Mouse (Mus musculus) heart, postnatal 10 days (tissue): ENCODE data around the gene Tardbp. TPM values are rescaled to one million over a fixed set of nuclear protein-coding genes. Genes with fewer than 3 reads are reported as not detected.
A peak's percentile ranks its signal among the peaks of the same experiment; 100 is the strongest.

Source experiments
- DNase-seq, 2 experiments: peaks; one replicate each; pipeline ENCODE4 v3.0.0; 2021
- intact Hi-C: fragments of 180-260 bp; cut with DNase I; formaldehyde crosslinking; loops from one replicate; pipeline ENCODE4 v1.15.1; 2025
- total RNA-seq, 2 experiments: library from RNA; stranded (reverse); gene quantifications; 2 replicates each; pipeline ENCODE4 v1.2.3; 2021

Gene Tardbp
- total RNA-seq, 2 experiments from 2014 or later, result 148 to 181 TPM

DNA sequence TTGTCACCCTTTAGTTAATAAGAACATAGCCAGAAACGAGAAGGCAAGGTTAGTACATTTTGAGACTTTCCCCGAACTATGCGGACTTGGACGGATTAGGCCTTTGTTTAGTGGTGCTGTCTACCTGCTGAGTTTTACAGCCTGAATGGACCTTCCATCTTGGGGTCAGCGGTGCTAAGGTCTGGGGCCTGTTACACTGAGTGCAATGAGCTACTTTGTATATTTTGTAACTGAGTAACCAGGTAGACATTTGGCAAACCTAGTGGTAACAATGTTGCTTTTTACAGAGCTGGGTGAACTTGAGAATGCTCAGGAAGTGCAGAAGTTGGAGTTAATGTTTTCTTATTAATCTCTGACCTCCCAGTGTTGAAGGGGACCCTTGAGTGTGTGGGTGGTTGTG is 14.3 kb upstream of the Tardbp start:
- intact Hi-C loops, result no loop called here
- DNase-seq, result no peak

DNA sequence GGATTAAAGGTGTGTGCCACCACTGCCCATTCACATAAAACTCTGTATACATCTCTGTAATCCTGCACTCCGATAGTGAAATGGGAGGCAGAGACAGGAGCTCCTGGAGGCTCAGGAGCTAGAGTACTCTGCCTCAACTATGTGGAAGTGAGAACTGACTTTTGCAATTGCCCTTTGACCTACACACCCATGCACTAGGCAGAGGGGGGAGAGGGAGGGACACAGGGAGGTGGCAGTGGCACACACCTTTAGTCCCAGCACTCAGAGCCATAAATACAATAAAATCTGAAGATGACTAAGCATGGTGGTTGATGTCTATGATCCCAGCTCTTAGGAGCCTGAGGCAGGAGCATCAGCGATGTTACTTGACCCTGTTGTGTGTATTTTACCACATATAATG is 12.6 kb upstream of the Tardbp start:
- intact Hi-C loops, result no loop called here
- no peak for DNase-seq

DNA sequence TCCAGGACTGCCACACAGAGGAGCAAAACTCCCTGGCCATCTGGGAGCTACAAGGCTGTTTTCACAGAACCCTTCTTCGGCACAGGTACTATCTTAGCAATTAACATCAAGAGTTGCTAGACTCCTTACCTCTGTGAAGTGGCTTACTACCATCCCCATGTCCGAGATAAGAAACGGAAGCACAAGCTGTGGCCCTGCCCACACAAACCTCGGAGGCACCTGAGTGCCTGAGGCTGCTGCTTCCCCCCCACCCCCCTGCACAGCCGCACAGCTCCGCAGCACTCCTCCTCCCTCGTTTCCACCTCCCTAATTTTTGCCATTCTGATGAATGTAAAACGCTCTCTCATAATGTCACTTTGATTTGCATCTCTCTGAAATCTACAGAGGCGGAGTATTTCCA is 11.5 kb upstream of the Tardbp start:
- intact Hi-C loops, result no loop called here
- DNase-seq, result no peak

DNA sequence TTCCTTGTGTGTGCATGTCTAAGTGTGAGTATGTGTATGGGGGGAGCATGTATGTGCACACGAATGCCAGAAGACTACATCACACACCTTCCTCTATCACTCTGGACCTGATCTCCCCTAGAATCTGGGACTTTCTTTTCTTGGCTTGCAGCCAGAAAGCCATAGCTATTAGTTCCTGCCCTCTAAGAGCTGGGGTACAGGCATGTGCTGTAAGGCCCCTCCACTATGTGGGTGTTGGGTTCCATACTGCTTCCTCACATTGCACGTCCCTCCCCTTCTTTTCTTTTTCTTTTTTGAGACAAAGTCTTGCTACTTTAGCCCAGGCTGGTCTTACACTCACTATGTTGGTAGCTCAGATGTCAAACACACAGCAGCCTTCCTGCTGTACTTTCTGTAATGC is 8.5 kb upstream of the Tardbp start:
- intact Hi-C loops, result no loop called here
- no peak for DNase-seq

DNA sequence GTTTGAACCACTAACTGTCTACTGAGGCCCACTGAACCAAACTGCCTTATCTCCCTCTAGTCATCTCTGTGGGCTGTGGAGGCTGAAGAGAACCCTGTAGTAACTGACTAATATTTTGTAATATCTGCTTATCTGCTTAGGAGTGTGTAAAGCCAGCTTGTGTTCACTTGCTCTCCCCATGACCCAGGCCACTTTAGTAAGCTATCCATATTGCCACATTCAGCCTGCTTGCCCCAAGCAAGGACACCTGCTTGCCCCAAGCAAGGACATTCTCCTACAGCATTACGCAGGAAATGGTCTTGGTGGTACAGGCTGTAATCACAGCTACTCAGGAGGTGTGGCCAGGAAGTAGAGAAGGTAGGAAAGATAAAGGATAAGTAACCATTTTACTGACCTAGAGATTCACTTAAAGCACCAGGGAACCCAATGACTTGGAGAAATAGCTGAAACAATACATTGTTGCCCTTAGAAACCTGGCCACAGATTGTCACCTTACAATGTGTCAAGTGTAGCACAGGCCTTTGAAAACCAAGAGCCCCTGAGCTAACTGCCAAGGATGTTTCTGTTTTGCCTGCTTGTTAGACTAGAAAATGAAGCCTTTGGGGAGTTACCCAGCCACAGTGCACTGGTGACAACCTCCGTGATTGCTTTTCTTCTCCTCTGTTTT is 6.7 kb upstream of the Tardbp start:
- DNase-seq, result no peak
- intact Hi-C loops, result no loop called here

DNA sequence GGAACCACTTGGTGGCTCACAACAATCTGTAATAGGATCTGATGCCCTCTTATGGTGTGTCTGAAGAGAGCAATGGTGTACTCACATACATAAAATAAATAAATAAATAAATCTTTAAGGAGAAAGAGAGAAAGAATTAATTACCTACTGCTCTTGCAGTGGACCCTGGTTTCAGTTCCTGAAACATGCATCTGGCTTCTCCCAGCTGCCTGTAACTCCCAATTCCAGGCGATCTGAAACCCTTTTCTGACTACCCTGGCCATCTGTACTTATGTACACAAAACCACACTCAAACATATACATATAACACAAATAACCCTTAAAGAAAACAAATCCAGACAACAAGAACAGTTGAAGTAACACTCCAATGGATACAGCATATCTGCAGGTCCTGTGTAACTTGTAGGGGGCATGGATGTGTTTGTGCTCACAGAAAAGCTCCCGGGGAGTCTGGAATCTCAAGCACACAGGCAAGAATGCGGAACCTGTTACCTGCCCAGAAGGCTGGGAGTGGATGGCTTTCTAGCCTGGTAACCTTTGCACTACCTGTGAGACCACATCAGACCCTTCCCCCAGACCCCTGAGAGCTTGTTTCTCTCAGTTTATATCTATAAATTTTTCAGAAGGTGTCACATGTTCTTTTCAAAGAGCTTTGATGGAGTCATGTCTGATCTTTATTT is 5.3 kb upstream of the Tardbp start:
- DNase-seq, result no peak
- intact Hi-C loops, result no loop called here

DNA sequence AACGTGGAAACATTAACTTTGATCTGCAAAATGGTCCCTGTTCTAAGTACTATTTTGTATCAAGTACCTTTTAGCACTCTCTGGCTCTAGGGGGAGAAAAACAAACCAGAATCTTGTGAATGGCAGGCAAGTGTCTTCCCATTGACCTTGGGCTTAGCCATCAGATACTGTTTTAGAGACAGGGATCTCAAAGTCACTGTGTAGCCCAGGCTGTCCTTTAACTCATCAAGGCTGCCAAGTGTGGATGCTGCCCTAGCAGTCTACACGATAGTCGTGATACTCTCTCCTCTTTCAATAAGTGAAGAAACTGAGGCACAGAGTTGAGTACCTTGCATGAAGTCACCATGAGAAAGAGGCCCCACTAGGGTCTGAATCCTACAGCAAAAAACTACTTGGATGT is 427 bp upstream of the Tardbp start:
- intact Hi-C loops, result no loop called here
- no peak for DNase-seq

DNA sequence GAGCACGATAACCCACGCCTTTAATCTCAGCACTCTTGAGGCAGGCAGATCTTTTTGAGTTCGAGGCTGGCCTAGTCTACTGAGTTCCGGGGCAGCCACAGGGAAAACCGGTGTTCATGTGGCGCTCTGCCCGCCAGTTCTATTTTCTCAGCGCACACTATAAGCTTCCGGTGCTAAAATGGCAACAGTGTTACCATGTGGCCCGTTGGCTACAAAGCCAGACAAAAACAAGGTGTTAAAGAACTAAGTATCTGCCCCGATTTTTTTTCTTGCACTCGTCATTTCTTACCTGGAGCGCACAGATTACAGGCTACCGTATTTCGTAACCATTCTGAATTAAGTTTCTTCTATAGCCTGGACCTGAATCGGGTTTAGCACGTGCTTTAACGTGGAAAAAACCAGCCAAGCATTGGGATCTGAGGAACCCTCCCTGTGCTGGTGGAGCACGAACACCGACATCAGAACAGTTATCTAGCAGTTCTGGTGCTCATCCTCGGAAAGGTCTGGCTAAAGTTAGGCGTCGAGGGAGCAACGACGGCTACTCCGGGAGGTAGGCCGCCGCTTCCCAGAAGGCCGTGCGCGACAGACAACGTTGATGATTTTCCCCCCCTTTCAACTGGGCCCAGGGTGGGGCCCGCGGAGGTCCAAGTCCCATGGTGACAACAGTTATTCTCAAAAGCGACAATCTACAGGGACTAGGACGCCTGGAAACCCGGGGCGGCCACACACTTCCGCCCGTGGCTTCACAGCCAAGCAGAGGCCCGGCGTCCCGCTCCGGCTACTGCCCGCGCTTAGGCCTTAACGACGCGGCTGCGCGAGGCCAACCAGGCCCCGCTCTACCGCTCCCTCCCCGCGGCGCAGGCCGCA is 830 bp downstream of the Tardbp start:
- peak; percentile 36 to 55 for DNase-seq
- intact Hi-C loops, result no loop called here

DNA sequence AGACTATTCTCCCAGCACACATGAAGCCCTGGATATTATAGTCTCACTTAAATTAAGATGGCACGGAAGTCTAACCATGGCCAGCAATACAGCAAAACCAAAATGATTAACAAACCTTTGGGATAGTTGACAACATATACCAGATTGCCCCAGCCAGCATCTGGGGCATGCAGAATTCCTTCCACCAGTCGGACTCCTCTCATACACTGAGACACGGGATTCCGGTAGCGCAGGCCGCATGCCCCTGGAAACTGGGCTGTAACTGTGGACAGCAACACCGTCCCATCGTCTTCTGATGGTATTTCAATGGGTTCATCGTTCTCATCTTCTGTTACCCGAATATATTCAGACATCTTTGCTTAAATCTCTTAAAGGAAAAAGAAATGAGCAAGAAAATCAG is 1.8 kb downstream of the Tardbp start:
- intact Hi-C loops, result no loop called here
- DNase-seq, result no peak

DNA sequence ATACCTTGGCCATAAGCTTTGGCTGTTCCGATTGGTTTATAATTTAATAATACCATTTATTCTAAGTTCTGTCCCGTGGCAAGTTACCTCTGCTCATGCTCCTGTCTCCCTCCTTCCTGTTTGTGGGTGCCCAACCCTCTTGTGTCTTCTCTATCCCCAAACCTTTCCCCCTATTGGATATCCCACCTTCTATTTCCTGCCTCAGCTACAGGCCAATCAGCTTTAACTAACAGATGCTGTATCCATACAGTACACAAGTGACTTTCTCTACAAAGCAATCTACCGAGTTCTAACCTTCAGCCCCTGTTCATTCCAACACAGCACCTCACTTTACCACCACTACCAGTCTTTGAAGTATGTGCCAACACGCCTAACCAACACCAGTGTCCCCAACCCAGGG is 3.2 kb downstream of the Tardbp start:
- intact Hi-C loops, result no loop called here
- no peak for DNase-seq

DNA sequence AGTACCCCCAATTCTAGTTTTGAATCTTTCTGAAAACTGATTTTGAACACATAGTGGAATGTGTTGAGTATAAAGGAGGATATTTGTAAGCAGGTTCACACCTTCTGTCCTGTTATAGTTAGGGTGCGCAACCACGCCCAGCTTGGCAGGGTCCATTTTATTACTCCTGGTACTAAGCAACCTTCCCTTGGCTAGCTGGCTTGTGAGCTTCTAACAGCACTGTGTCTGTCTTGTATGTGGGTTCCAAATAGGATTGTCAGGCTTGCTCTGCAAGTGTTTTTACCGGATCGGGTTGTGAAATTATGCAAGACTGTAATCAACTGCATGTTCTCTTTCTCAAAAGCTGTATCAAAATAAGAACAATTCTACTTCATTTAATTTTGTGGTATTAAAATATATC is 4.3 kb downstream of the Tardbp start:
- no peak for DNase-seq
- intact Hi-C loops, result no loop called here

DNA sequence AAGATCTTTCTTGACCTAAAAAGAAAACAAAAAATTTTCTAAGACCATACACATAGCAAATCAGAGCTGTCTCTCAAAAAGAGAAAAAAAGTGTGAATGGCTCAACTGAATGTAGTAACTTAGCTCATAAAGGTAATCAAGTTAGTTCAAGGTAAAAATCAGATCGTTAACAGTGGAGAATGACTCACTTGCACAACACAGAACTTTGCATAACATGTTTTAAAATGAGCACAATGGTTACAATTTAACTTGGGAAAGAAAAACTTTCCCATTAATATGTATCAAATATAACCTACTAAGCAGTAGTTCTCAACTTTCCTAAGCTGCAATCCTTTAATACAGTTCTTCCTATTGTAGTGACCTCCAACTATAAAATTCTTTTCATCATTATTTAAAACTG is 6.1 kb downstream of the Tardbp start:
- no peak for DNase-seq
- intact Hi-C loops, result no loop called here

DNA sequence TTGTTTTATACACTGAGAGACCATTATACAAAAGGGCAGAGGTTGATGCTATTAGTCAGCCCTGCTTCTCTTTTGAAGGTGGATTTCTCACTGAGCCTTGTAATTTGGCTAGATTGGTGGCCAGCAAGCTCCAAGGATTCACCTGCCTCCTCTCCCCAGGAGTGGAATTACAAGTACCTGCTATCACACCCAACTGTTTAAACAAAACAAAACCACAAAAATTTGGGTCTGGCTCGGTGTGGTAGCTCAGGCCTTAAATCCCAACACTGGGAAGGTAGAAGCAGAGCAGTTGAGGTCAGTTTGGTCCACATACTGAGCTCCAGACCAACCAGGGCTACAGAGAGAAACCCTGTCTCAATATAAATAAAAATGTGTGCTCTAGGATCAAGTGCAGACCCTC is 7.0 kb downstream of the Tardbp start:
- DNase-seq, result no peak
- intact Hi-C loops, result no loop called here

DNA sequence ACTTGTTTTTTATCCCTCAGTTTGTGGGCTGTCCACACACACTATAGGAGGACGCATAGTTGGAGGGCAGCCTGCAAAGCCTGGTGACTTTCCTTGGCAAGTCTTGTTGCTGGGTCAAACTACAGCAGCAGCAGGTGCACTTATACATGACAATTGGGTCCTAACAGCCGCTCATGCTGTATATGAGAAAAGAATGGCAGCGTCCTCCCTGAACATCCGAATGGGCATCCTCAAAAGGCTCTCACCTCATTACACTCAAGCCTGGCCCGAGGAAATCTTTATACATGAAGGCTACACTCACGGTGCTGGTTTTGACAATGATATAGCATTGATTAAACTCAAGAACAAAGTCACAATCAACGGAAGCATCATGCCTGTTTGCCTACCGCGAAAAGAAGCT is 13.1 kb downstream of the Tardbp start:
- intact Hi-C loops, result no loop called here
- no peak for DNase-seq

DNA sequence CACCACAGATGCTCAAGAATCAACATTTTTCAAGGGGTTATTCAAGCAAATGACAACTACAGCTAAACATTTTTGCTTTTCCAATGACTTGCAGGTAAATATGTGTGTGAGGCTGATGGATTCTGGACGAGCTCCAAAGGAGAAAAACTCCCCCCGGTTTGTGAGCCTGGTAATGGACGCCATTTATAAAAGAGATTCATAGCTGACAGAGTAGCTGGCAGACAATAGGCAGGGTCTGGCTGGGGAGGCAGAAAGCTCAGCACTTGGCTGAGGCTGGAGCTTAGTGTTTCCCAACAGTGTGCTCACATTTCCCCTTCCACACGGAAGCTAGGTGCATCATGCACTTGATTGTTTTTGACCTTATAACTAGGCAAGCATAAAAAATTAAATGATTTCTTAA is 14.3 kb downstream of the Tardbp start:
- no peak for DNase-seq

DNA sequence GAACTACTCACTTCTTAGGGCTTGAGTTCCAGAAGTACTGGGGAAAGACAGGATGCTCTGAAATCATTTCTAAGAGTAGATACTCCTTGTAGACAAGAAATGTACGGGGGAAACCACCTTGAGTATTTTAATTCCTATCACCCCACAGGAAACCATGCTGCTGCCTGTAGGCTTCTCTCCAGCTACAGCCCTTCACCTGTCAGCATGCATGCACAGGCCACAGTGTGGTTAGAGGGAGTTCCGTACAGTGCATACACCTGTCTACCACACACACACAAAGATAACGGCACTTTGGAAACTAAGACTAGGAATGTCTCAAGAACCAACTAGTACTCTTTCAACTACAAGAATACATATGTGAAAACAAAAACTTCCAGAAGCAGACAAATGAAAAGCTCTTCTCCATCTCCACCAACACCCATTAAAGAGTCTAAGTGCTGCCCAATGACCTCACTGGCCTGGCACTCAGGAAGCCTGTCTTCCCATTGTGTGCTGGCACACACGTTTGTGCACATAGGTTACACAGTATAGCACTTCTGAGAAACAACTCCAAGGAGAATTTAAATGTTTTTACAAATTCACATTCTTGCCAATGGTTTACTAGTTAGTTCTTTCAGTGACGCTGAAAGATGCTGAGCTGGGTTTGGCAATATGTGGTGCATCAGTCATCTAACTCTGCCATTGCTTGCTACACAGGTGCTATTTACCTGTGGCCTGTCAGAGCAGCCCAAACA is 16.0 kb downstream of the Tardbp start:
- no peak for DNase-seq
- intact Hi-C loops, result no loop called here

More for the DNA sequence above, 14.3 kb downstream of the Tardbp start:
- intact Hi-C loops, result no loop called here

DNA sequence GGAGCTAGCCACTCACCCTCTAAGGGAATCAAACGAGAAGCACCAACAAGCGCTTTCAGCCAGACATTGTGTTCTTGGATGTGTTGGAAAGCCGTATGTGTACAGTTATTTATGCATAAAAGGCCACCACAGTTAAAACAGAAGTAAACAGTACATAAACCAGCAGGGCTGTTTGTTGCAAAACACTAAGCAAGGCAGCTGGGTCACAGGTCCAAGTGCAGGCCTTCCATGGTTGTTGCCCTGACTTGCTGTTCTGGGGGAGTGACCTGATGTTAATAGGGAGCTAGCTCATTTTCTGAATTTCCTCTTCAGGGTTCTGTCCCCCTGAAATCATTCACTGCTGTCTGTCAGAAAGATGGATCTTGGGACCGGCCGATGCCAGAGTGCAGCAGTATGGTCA is 17.0 kb downstream of the Tardbp start:
- intact Hi-C loops, result loop anchor here (5.0 kb wide), 1 partner anchor 443 kb away; no protein-coding TSS in a partner anchor

DNA sequence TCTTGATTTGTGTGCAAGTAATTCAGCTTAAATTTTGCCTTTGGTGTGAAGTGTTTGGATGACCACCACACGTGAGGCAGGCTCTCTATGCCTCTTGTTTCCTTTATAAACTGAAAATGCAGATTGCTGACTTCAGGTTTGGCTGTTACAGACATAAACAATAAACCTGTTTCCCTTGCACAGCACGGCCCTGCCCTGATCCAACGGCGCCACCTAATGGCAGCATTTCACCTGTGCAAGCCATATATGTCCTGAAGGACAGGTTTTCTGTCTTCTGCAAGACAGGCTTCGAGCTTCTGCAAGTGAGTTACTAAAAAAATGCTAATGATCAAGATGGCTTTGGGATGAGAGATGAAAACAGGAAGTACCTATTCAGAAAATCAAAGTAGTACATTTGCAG is 19.1 kb downstream of the Tardbp start:
- DNase-seq, result peak; percentile 81 to 91
- intact Hi-C loops, result loop anchor here (5.0 kb wide), 1 partner anchor 440 kb away; no protein-coding TSS in a partner anchor

More for the DNA sequence above, 17.0 kb downstream of the Tardbp start:
- DNase-seq, result no peak

DNA sequence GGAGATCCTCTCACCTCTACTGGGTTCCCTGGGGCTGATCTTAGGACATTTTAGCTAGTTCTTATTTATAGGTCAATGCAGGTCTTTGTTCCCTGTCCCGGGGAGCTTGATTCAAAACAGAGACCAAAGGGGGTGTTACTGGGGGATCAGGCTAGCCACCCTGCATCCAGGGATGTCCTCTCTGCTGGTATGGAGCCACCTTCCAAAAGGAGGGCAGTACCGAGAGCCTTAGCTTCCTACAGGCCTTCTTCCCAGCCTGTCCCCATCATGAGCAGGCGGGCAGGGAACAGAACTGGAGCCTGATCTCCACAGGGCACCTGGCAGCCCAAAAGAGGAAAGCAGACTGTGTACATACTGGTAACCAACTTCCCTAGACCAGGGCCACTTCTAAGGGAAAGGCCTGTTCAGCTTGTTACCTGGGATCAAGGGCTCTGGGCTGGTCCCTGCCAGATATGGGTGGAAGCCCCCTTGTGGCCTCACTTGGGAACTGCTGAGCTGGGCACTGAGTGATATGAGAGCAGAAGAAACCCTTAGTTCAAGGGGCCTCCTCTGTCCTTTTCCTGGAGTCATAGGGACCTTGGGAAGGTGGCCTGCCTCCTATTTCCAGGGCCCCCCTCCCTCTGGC is 22.2 kb downstream of the Tardbp start:
- intact Hi-C loops, result loop anchor here (5.0 kb wide), 1 partner anchor 437 kb away; no protein-coding TSS in a partner anchor
- DNase-seq, result peak; percentile 59 to 71

DNA sequence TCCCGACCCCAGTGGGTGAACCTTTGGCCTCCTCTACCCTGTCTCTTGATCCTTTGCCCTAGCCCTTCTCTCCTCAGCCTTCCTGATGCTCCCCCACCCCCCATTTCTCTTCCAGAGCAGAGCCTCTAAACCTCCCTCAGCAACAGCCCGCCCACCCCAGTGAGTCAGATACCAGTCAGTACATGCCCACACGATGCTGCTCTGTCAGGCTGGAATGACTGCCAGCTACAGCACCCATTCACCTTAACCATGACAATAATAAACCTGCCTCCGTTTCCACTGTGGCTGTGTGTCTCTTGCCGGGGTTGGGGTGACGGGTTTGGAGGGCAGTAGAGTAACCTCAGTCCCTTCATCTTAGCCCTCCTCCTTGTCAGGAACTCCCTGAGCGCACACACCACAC is 22.7 kb downstream of the Tardbp start:
- no peak for DNase-seq
- intact Hi-C loops, result no loop called here
